Mouse (Mus musculus) neural tube, embryonic 10.5 days (tissue): ENCODE data around the gene Camta1.

Experiments used
- DNase-seq: peaks from one replicate; pipeline ENCODE4 v3.0.0-alpha.2; 2017; ENCODE audit warnings: low spot score; ENCODE audit errors: extremely low spot score

Gene Camta1

DNA sequence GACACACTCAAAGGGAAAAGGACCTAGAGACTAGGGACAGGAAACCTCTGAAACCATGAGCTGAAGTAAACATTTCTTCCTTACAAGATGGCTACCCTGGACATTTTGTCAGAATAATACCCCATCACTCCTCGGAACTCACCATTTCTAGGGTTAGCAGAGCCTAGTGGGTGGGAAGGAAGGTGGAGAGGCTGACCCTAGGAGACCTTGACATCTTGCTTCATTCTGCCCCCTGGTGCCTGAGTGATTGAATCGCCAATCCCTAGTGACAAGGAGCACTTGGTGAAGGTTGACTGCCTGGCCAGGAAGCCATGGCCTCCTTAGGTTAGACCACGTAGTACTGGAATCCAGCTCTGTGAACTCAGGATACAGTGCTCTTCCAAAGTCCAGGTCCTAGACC lies 576.2 kb downstream of the Camta1 start:
- no peak for DNase-seq

DNA sequence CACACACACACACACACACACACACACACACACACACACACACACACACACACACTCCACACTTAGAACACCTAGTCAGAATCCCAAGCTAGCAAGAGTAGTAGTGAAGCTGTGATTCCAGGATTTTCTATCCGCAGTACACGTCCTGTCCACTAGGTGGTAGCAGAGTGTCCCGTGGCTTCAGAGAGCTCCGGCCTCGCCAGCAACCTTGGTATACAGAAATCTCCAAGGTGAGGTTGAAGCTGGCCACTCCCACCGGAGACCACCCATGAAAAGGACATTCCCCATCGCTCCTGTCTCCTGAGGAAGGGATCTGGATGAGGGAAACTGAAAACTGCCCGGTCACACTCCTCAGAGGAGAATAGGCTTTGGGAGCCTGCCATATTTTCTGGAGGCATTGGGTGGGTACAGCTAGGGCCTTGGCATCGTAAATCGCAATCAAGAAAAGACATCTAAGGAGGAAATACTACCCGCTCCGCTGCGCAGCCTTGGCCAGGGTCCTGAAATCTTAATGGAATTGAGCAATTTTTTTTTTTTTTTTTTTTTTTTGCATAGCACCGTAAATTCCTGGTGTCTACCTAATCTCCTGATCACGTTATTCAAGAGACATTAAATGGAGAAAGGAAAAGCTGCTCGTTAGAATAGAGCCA lies 578.5 kb downstream of the Camta1 start:
- DNase-seq: peak; percentile 70

DNA sequence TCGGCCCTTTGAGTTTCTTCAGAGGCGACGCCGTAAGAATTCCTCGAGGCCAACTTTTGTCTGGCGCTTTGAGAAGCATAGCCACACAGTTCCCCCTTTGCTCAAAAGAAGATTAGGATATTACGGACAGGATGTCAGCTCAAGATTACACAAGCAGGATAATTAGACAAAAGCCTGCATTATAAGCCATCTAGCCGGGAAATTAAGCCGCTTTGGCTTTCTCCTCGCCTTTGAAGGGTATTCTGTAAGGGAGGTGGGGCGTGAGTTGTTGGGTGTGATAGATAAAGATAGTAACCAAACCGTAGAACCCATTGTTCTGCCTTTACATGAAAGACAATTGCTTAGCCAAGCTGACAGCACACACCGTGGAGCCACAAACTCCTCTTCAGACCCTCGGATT lies 579.6 kb downstream of the Camta1 start:
- no peak for DNase-seq

DNA sequence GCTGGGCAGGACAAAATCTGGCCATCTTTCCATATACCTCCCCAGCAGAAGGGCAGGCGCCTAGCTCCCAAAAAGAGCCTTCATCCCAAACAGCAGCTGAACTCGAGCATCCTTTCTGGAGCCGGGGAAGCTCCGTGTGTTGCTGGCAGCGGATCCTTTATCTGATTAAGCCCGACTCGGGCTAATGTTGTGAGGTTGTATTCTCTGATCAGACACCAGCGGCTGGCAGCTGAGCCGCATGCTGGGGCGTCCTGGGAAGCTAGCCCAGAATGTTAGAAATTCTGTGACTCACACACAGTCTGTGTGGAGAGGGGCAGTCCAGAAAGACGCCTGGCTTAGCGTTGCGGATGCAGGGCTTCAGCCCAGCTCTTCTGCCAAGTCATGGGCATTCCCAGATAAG lies 586.4 kb downstream of the Camta1 start:
- no peak for DNase-seq

DNA sequence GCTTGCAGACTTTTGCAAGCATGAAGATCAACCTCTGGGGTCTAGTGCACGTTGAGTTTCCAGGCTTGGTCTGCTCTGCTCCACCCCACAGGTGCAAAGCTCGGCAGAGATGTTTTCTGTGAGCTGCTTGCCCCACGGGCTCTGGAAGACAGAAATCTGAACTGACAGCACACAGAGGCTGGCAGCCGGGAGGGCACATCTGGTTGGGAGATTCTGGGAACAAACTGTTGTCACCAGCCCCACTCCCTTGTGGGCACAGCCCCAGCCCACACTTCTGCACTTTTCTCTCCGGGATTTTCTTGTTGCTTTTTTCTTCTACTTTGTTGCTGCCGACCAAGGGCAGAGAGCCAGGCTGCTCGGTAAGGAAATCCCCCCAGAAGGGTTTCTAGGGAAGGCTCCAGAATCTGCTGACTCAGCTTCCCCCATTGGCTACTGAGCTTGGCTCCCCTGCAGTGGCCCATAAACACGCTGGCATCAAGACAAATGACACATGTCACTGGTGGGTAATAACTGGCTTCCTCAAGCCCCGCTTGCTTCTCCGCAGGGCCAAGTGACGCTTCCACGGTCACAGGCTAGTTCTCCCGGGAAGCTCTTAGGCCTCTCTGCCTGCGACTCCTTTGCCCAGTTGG lies 597.8 kb downstream of the Camta1 start:
- no peak for DNase-seq

DNA sequence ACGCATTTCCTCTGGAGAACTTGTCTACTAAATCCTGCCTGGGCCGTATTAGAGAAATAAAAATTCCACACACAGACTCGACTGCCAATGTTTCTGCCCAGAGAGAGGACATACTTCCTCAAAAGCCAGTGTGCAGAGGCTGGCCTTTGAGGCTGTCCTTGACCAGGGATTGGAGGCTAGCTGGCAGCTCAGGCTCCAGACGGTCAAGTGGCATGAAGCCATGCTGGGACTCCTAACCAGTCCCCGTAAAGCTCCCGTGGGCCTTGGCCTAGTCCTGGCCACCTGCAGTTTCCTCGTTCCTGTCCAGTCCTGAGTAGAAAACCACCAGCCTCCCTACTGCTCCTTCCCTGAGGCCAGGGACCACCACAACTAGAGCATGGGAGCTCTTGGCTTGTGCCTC lies 598.6 kb downstream of the Camta1 start:
- DNase-seq: no peak

DNA sequence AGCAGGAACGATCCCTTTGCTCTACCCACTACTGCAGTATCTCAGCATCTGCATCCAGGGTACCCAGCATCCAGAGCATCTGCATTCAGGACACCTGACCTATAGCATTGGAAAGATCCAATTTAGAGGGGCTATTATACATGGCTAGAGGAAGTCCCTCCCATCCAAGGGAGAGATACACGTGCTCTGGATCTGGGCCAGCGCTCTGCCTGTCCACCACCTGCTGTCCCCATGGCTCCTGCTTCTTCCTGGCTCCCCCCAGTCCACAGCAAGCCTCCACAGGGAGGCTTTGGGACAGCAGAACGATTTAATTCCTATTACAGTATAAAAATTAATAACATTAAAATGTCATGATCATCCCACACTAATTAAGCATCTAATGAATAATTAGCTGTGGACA lies 605.1 kb downstream of the Camta1 start:
- no peak for DNase-seq

DNA sequence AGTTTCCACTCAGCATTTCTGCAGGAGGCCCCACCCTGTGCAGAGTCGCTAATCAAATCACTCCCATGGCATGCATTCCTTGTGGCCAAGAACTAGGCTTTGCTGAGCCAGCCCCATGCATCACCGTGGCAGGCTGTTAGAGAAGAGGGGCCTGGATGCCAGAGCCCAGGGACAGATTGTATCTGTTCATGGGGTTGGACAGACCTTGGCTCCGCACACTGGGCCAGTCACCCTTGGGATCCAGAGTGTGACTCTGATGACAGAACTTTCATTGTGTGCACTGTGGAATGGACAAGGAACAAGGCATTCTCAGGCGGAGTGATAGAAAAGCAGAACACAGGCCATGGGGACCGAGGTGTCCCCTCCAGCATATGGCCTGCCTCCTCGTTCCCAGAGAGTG lies 610.9 kb downstream of the Camta1 start:
- no peak for DNase-seq

DNA sequence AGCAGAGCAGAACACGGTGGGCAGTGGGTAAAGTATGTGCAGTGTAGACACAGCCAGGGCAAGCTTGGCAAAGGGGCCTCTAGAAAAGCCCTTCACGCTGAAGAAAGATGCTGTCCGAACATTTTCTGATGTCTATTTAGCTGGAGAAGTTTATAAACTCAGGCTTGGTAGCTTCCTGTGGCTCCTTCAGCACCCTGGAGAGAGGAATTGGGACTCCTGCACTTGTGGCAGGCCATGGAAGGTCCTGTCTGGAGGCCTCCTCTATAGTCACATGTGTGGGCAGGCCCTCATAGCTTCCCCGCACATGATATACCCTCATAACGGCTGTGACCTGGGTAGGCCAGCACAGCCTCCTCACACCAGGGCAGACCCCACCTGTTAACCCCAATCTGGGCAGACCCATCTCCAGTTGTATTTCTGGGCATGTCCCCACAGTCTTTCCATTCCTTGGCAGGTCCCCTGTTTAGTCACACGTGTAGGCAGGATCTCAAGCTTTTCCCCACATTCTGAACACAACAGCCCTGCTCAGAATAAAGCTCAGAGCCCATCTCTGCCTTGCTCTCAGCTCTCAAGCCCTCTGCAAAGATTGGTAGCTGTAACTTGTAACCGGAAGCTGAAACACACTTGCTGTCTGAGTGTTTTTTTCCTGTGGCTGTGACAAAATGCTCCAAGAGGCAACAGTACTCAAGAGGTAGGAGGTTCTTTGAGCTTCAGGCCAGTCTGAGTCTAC lies 616.4 kb downstream of the Camta1 start:
- no peak for DNase-seq

DNA sequence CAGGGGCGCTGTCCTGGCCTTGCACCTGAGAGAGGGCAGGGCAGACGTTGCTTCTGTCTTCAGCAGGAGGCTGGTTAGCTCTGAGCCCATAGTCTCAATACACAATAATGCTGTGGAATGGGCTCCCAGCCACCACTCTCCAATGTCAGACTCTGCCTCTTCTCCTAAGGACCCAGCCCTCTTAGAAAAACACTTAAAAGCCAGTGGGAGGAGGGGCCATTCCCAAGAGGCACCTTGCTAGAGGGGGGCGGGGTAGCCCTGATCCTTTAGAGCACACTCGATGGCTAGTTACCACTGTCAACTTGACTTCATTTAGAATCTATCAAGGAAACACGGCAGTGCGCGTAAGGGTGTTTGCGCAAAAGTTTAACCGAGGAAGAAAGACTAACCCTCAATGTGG lies 618.2 kb downstream of the Camta1 start:
- no peak for DNase-seq

DNA sequence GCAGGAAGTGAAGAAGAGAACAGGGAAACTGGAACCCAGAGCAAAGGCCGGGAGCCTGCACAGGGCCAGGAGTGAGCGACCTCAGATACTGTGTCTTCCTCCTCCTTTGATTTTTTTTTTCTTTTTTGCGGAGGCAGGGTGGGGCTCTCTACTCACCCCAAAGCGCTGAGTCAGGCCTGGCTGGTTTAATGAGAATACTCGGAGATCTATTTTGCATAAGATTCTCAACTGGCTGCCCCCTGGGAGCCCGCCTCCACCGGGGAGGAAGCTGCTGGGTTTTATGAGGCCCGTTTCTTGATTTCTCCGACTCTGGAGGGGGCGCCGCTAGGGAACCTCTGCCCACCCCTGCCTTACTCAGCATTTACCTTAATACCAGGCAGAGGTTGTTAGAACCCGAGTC lies 618.9 kb downstream of the Camta1 start:
- DNase-seq: no peak

DNA sequence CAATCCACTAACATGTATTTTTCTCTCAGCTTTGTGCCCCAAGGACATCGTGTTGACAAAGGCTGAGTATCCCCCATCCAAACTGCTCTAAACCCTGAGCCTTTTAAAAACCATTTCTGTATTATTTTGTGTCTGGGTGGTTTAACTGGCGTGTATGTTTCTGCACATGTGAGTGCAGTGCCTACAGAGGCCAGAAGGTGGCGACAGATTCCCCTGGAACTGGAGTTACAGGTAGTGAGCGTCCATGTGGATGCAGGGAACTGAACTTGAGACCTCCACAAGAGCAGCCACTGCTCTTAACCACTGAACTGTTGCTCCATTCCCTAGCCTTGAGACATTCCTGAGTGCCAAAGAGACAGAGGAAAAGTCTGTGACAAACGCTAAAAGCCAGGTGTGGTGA lies 621.2 kb downstream of the Camta1 start:
- DNase-seq: no peak

DNA sequence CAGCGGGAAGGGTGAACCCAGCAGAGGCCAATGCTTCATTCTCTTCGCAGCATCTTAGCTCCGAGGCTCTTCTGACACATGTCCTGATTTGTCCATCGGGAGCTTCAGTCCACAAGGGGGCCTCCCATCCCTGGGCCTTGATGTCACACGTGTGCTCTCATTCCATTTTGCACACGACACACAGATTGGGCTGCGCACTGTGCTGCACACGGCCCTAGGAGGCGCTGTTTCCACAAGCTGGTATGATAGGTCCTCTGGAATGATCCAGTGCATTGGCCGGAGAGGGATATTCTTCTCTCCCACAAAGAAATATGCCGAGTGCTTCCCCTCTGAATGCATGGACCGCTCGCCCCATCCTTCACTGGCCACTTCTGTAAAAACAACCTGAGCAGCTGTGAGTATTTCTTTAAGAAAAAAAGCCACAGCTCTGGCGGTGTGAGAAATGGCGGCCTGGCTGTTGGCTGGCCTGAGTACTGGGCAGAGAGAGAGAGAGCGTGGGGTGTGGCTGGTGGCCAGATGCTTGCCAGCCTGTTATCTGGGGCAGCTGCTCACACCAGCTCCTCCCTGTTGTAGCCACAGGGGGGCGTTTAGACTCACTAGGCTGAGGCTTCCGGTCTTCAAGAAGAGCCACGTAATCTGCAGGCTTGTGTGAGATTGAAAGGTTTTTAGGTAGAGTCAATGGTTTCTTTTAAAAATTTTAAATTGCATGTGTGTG lies 622.5 kb downstream of the Camta1 start:
- no peak for DNase-seq

DNA sequence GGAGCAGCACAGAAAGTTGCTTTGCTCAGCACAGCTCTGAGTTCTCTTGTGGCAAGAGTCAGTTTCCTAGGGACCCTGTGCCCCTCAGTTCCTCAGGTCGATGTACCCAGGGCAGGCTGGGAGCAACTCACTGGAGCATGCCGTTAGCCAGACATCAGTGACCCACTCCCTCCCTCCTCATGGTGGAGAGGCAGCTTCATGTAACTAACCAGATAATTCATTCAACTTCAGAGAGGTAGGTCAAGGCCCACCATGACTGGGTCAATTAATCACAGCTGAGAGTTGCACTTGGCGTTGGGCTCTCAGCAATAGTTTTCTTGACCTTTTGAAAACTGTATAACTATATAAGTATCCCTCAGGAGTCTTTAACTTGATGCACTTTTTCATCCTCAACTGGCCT lies 624.2 kb downstream of the Camta1 start:
- DNase-seq: no peak

DNA sequence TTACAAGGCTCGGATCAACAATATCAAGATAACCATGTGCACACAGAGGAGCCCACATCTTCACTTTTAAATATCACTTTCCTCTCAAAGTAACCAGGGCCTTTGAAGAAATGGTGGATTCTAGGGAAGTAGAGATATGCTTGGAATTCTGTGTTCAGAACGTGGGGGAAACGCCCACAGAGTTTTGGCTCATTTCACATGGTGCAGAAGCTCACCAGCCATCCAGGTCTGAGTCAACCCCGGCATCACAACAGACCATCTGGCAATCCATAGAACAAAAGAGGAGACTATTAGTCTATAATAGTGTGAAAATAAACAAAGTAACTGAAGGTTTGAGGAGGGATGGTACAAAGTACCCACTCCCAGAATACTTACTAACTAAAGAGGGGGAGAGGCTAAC lies 626.7 kb downstream of the Camta1 start:
- DNase-seq: no peak

DNA sequence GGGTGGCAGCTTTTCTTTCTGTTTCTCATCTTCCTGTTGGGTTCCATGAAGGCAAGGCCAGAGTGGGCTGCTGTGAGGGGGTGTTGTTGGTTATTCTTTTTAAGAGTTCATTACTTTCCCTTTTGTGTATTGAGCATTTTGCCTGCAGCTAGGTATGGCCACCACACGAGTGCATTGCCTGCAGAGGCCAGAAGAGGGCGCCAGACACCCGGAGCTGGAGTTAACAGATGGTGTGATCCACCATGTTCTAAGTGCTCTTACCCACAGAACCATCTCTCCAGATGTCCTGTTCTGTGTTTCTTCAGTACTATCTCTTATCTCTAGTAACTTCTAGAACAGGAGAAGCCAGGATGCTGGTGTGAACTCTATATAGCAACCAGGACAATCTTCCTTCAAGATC lies 629.6 kb downstream of the Camta1 start:
- no peak for DNase-seq

DNA sequence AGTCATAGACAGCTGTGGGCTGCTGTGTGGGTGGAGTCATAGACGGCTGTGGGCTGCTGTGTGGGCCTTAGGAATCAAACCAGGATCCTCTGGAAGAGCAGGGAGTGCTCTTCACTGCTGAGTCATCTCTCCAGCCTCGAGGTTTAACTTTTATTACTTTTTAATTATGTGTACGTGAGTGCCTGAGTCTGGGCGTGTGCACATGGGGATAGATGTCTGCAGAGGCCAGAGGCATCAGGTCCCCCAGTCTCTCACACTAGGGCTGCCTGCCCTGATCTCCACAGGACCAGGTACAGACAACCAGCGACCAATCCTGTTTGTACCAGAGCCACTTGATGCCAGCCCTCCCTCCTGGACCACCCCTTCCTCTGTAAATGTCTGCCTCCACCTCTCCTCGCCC lies 632.6 kb downstream of the Camta1 start:
- no peak for DNase-seq

DNA sequence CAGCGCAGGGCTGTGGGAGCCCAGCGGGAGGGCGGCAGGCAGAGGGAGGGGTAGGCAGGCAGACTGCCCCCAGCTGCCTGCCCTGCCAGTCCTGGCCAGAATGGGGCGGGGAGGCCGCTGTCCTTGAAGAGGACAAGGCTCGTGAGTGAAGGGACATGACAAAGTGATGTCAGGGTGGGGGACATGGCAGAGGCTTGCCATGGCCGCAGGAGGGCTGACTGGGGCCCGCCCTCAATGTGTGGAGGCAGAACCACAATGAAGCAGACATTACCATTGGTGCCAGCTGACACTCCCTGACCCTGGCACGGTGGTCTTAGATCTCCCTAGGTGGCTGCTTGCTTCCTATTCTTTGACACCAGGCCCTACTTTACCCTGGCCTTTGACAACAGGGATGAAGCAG lies 635.2 kb downstream of the Camta1 start:
- DNase-seq: peak; percentile 26

DNA sequence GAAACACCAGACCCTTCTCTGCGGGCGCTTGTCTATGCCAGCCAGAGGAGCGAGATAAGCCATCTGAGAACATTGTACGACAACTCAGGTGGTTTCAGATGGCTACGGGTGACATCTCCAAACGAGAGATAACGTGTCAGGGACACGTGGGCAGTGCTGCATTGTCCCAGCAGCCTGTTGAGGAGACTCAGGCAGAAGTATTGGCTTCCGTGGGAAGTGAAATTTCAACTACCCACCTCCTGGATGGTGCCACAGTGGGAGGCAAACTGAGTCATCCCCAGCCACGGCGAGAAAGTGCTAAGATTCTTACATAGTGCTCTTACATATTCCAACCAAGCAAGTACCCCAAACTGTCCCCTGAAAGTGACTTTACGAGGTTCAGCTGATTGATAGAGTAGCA lies 637.7 kb downstream of the Camta1 start:
- no peak for DNase-seq

DNA sequence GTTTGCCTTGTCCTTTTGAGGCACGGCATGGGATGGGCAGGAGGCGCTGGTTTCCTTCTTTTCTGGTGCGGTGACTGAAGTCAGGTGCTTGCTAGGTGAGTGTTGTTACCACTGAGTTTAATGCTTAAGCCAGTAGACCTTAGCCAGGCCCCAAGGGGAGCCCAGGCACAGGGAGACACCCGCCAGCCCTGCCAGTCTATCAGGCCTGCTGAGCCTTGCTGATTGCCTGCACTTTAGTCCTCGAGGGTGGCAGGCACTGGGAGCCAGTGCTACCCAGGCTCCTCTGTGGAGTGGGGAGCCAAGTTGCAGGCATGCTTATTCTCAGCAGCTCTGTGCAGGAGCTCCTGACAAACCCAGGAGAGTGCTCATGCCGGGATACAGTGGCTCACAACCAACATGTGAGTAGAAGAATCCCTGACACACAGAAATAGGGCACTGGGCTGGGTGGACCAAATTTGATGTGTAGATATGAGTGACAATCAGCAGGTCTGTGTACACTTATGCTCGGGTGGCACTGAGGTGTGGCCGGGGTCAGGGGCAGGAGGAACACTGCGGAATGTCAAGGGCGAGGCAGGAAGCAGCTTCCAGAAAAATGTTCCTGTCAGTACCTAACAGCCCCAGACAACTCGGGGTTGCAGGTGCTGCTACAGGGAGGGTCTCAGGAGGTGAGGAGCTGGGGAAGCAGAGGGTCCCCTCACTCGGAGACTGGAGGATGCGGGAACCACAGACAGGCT lies 638.2 kb downstream of the Camta1 start:
- no peak for DNase-seq

DNA sequence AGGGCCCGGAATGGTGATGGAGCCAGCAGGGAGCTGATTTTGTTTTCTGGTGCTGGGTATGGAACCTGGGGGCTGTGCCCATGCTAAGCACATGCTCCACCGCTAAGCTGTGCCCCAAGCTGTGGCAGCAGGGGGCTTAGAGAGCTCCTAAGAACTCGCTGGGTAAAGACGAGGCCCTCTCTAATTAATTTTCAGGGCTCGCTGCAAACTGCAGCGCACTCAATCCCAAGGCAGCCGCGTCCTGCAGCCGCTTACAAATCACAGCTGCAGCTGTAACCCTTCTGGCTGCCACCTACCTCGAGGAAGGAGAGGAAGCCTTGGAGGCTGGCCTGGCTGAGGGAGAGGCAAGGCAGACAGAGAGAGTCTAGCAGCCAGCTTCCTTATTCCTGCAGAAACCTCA lies 639.0 kb downstream of the Camta1 start:
- DNase-seq: no peak
